Mouse (Mus musculus) retina, embryonic 14.5 days (tissue): ENCODE measurements at regions not wholly inside any gene's neighbourhood (a gene's known extent, or its start where the extent isn't known, plus 50 kb on each side); places are given as distances from the start of the nearest gene placed in this dataset.

Source experiments
- DNase-seq: peaks from one replicate; pipeline ENCODE4 v3.0.0-alpha.2; 2015; ENCODE audit warnings: low spot score

- DNase-seq = peak; percentile 24
Measured at GRCm38 (mm10) chr8:41703927-41704924, 287.4 kb upstream of the Frg1 start.
